ENCODE assay signal across 8 mouse cellular contexts in genomic region chr6:38636852-38637618, GRCm38 (mm10). TPM values are rescaled to one million over a fixed set of nuclear protein-coding genes. Genes with fewer than 3 reads are reported as not detected.
A peak's percentile ranks its signal among the peaks of the same experiment; 100 is the strongest.
DNase-seq lines count a peak whose midpoint lies in the region; ATAC-seq and TF ChIP-seq lines count a peak whose summit lies in the region.

Gene Klrg2, minus strand, starts transcription at chr6:38637242.

- no peak within 1 kb of the TSS for H3K27ac ChIP-seq in spleen, adult 2 months (ENCODE audit: insufficient read depth, low read length)
- H3K27ac ChIP-seq in intestine, embryonic 16.5 days (ENCODE audit: low read length): no peak within 1 kb of the TSS
- no peak within 1 kb of the TSS for H3K27ac ChIP-seq in liver, embryonic 16.5 days (ENCODE audit: low read length)
- H3K27ac ChIP-seq in neural tube, embryonic 11.5 days (ENCODE audit: low read depth, low read length): no peak within 1 kb of the TSS

- peak within 1 kb of the TSS; percentile 63 for H3K9ac ChIP-seq in intestine, embryonic 16.5 days (ENCODE audit: low read depth, low read length)
- peak within 1 kb of the TSS; percentile 19; the same call in 1 of the 2 replicates for H3K9ac ChIP-seq in liver, embryonic 16.5 days (ENCODE audit: low read depth, low read length)
- H3K9ac ChIP-seq in neural tube, embryonic 11.5 days (ENCODE audit: low read length): peak within 1 kb of the TSS; percentile 49

- peak; percentile 38 for ATAC-seq in granulocyte monocyte progenitor cell, adult 5-6 weeks (replicated peaks; ENCODE audit: poor library complexity, severe bottlenecking)
- peak; percentile 89 for ATAC-seq in intestine, embryonic 16.5 days
- peak; percentile 72 for ATAC-seq in liver, embryonic 16.5 days (ENCODE audit: low read depth)
- ATAC-seq in neural tube, embryonic 11.5 days (ENCODE audit: insufficient read depth, low FRiP score, low TSS enrichment): peak; percentile 64

- no peaks in the 10 kb centered on the region for H3K9me3 ChIP-seq in intestine, embryonic 16.5 days (ENCODE audit: control insufficient read depth, low read length)
- no peaks in the 10 kb centered on the region for H3K9me3 ChIP-seq in liver, embryonic 16.5 days (replicated peaks; ENCODE audit: control insufficient read depth, low read length)
- no peaks in the 10 kb centered on the region for H3K9me3 ChIP-seq in neural tube, embryonic 11.5 days (ENCODE audit: control insufficient read depth, low read length)

- peaks cover 7% of the 10 kb centered on the region; the same call in 1 of the 2 replicates for H3K4me1 ChIP-seq in spleen, adult 2 months (ENCODE audit: control insufficient read depth, insufficient read depth, insufficient read length)
- peaks cover 15% of the 10 kb centered on the region for H3K4me1 ChIP-seq in intestine, embryonic 16.5 days (ENCODE audit: control insufficient read depth, insufficient read depth, low read length)
- H3K4me1 ChIP-seq in liver, embryonic 16.5 days (ENCODE audit: control insufficient read depth, low read depth, low read length): peaks cover 18% of the 10 kb centered on the region
- H3K4me1 ChIP-seq in neural tube, embryonic 11.5 days (ENCODE audit: control insufficient read depth, insufficient read depth, low read length): peaks cover 16% of the 10 kb centered on the region

- peak within 1 kb of the TSS; percentile 25; the same call in 1 of the 2 replicates for H3K4me3 ChIP-seq in spleen, adult 2 months (ENCODE audit: extremely low read depth, insufficient read depth, insufficient read length)
- peak within 1 kb of the TSS; percentile 63 for H3K4me3 ChIP-seq in intestine, embryonic 16.5 days (ENCODE audit: low read length)
- H3K4me3 ChIP-seq in liver, embryonic 16.5 days (ENCODE audit: low read depth, low read length): peak within 1 kb of the TSS; percentile 55
- H3K4me3 ChIP-seq in neural tube, embryonic 11.5 days (ENCODE audit: low read depth, low read length): peak within 1 kb of the TSS; percentile 50

- peak within 1 kb of the TSS; percentile 100 for H3K4me2 ChIP-seq in intestine, embryonic 16.5 days (ENCODE audit: low read depth, low read length)
- H3K4me2 ChIP-seq in liver, embryonic 16.5 days (ENCODE audit: low read depth, low read length): peak within 1 kb of the TSS; percentile 82
- peak within 1 kb of the TSS; percentile 97 for H3K4me2 ChIP-seq in neural tube, embryonic 11.5 days (ENCODE audit: low read depth)

- no peak for DNase-seq in spleen, adult 2 months (ENCODE audit: low read depth in 1 of 2, low spot score in 2 of 2)
- DNase-seq in spleen, adult 12 weeks (ENCODE audit: low spot score): no peak
- peak; percentile 69 for DNase-seq in embryo, embryonic 10 days (ENCODE audit: low spot score)
- DNase-seq in neural tube, embryonic 11.5 days (ENCODE audit: low spot score): peak; percentile 61
- DNase-seq in thymus, postnatal 4 days: peak; percentile 48

- 3% methylated on average over 57 of the region's 60 CpGs for WGBS in spleen, adult 2 months
- 2% methylated on average over 60 of the region's 60 CpGs for WGBS in intestine, embryonic 16.5 days
- WGBS in liver, embryonic 16.5 days (ENCODE audit: insufficient replicate concordance): 2% methylated on average over 60 of the region's 60 CpGs
- WGBS in neural tube, embryonic 11.5 days: 3% methylated on average over 51 of the region's 60 CpGs

- TF ChIP-seq CTCF in spleen, adult 2 months (IDR thresholded peaks at IDR 0.05; ENCODE audit: extremely low read depth, insufficient read depth, insufficient read length, insufficient replicate concordance): no peak

- H3K27me3 ChIP-seq in spleen, adult 2 months (ENCODE audit: control insufficient read depth, insufficient read depth, low read length): peaks cover 18% of the 10 kb centered on the region
- peaks cover 58% of the 10 kb centered on the region for H3K27me3 ChIP-seq in intestine, embryonic 16.5 days (replicated peaks; ENCODE audit: control insufficient read depth, insufficient read depth, low read length)
- peaks cover 80% of the 10 kb centered on the region for H3K27me3 ChIP-seq in liver, embryonic 16.5 days (ENCODE audit: control insufficient read depth, insufficient read depth, low read depth, low read length)
- H3K27me3 ChIP-seq in neural tube, embryonic 11.5 days (ENCODE audit: control insufficient read depth, insufficient read depth, low read length): peaks cover 49% of the 10 kb centered on the region

- TF ChIP-seq POLR2A in spleen, adult 2 months (IDR thresholded peaks at IDR 0.05; ENCODE audit: low read depth, low read length): no peak

- H3K36me3 ChIP-seq in spleen, adult 2 months (ENCODE audit: control insufficient read depth, insufficient read depth, low read length): no peaks in the 10 kb centered on the region
- H3K36me3 ChIP-seq in intestine, embryonic 16.5 days (ENCODE audit: control insufficient read depth, insufficient read depth, low read length): no peaks in the 10 kb centered on the region
- H3K36me3 ChIP-seq in liver, embryonic 16.5 days (ENCODE audit: control insufficient read depth, insufficient read depth): no peaks in the 10 kb centered on the region
- H3K36me3 ChIP-seq in neural tube, embryonic 11.5 days (ENCODE audit: control insufficient read depth, insufficient read depth, low read length): no peaks in the 10 kb centered on the region

RNA-seq across cellular contexts. Expression of gene Klrg2, which starts in this region (rescaled TPM):
- polyA plus RNA-seq in spleen, adult 2 months (2012; rRNA removed): 0.07 and 0.12 TPM in 2 replicates
- 0.68 TPM in 1 of 2 replicates, not detected in the other for total RNA-seq in granulocyte monocyte progenitor cell, adult 5-6 weeks (2014; fragmentation: Nextera tagmentation)
- 0.30 and 0.72 TPM in 2 replicates for total RNA-seq in granulocyte monocyte progenitor cell, adult 5-6 weeks (2017)
- polyA plus RNA-seq in intestine, embryonic 16.5 days (2015; fragmentation: Nextera tagmentation; extraction: Ambion mirVana): 0.10 and 0.26 TPM in 2 replicates
- 0.04 and 0.06 TPM in 2 replicates for polyA plus RNA-seq in liver, embryonic 16.5 days (2015; fragmentation: Nextera tagmentation; extraction: Ambion mirVana)
- 0.07 TPM in 1 of 2 replicates, not detected in the other for polyA plus RNA-seq in neural tube, embryonic 11.5 days (2014; fragmentation: Nextera tagmentation; extraction: Ambion mirVana)

Comparison
In these comparisons a context has a peak if more than half of its experiments do, and no peak if none do; other contexts are left out.
1. Peak in ATAC-seq in granulocyte monocyte progenitor cell, adult 5-6 weeks; RNA of the gene not detected or under 1 TPM.
2. Peak in ATAC-seq, H3K4me3 ChIP-seq, H3K9ac ChIP-seq and H3K4me2 ChIP-seq in intestine, embryonic 16.5 days; RNA of the gene not detected or under 1 TPM.
3. Peak in ATAC-seq, H3K4me3 ChIP-seq, H3K9ac ChIP-seq and H3K4me2 ChIP-seq in liver, embryonic 16.5 days; RNA of the gene not detected or under 1 TPM.
4. Peak in DNase-seq, ATAC-seq, H3K4me3 ChIP-seq, H3K9ac ChIP-seq and H3K4me2 ChIP-seq in neural tube, embryonic 11.5 days; RNA of the gene not detected or under 1 TPM.
5. DNase-seq: peak in embryo, embryonic 10 days (single experiment) and thymus, postnatal 4 days (single experiment); none in spleen, adult 2 months (0 of 2) and spleen, adult 12 weeks (single experiment).
6. ATAC-seq: peak in every context shown above with its lines; median percentile 89 in intestine, embryonic 16.5 days; 72 in liver, embryonic 16.5 days; 64 in neural tube, embryonic 11.5 days; 38 in granulocyte monocyte progenitor cell, adult 5-6 weeks.
7. Peak in every context shown above with its lines, with median percentiles within 50 percentile points of each other: H3K4me3 ChIP-seq, H3K4me2 ChIP-seq and H3K9ac ChIP-seq.